Mouse (Mus musculus): ENCODE results near the gene Snd1. TPM values are rescaled to one million over a fixed set of nuclear protein-coding genes. Genes with fewer than 3 reads are reported as not detected.
A peak's percentile ranks its signal among the peaks of the same experiment; 100 is the strongest.

Gene Snd1
- polyA plus RNA-seq, 1 experiment from 2014 or later = 110 TPM

DNA sequence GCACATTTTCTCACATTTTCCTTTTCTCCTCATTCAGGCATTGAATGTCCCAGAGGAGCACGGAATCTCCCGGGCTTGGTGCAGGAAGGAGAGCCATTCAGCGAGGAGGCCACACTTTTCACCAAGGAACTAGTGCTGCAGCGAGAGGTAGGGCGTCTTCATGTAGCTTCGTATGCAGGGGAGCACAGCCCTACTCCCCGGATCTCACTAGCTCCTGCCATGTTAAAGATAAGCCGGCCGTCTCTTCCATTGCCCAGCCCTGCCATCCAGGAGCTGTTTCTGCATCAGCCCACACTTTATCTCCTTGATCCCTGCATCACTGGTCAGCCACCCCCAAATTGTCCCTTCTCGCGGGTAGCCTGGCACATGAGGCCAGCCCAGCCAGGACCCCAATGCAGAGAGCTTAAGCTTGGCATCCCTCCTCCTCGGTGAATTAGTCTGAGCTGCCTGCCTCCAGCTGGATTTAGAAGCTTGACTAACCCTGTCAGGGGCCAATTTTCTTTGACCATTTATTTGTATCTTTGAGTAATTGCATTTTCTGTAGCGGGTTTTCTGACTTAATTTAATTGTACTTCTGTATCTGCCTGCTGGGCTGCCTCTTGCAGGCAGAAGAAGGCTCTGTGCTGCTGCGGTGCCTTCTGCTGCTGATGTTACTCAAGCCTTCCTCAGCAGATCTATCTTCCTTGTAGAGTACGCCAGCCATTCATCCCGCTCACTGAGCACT, 321.0 kb downstream of the Snd1 start:
- H3K9me3 ChIP-seq (replicated peaks) = no peaks in the 10 kb centered on the region
- DNase-seq (ENCODE audit: low spot score) = no peak
- H3K27ac ChIP-seq (replicated peaks) = peak overlapping the region; percentile 42; the same call in 1 of the 2 replicates
- peaks cover 21% of the 10 kb centered on the region for H3K4me1 ChIP-seq
- H3K4me3 ChIP-seq = no peak overlapping the region
- H3K36me3 ChIP-seq = peaks cover 18% of the 10 kb centered on the region
- no peaks in the 10 kb centered on the region for H3K27me3 ChIP-seq (ENCODE audit: low read depth, poor library complexity, severe bottlenecking)
- 87% methylated on average over 16 of the region's 16 CpGs for WGBS

- Histone ChIP-seq H3K4me1 (peaks cover 15% of the 10 kb centered on the region), H3K9me3 (replicated peaks) (no peaks in the 10 kb centered on the region), H3K4me3 (no peak overlapping the region), H3K36me3 (peaks cover 20% of the 10 kb centered on the region), H3K27me3 (ENCODE audit: low read depth, poor library complexity, severe bottlenecking) (no peaks in the 10 kb centered on the region), H3K27ac (replicated peaks) (no peak overlapping the region)
- no peak for DNase-seq (ENCODE audit: low spot score)
- WGBS = 93% methylated on average over 2 of the region's 2 CpGs
Measured at GRCm38 (mm10) chr6:28799818-28800217, 324.9 kb downstream of the Snd1 start.

- Histone ChIP-seq H3K36me3 (peaks cover 17% of the 10 kb centered on the region), H3K27ac (replicated peaks) (no peak overlapping the region), H3K4me3 (no peak overlapping the region), H3K9me3 (replicated peaks) (no peaks in the 10 kb centered on the region), H3K27me3 (ENCODE audit: low read depth, poor library complexity, severe bottlenecking) (no peaks in the 10 kb centered on the region), H3K4me1 (peaks cover 5% of the 10 kb centered on the region; the same call in 1 of the 2 replicates)
- DNase-seq (ENCODE audit: low spot score) = no peak
- 93% methylated on average over 3 of the region's 3 CpGs for whole genome bisulfite sequencing
Measured at GRCm38 (mm10) chr6:28800976-28801375, 326.0 kb downstream of the Snd1 start.

DNA sequence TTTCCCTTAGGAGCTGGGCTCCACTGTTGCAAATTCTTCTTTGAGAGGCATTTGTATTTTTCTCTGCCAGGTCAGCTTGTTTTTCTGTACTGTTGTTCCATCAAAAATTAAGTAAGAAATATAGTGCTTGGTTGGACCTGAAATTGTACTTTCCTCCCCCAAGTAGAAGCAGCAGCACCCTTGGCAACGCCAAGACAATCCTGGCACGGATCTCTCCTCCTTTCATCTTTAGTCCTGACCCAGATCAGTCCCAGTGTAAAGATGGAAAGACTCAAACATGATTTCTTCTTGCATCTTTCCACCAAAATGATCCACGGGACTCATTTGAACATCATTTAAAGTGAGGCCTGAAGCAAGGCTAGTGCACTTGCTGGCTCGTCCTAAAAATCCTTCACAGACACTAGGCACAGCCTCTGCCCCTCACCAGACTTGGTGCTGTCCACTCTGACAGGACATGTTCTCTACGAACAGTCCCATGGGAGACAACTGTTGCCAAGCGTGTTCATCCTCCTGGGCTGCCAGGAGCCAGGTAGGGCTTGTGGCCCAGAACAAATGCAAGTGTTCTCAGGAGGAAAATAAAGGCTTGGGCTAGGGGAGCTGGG, 328.8 kb downstream of the Snd1 start:
- H3K4me3 ChIP-seq = no peak overlapping the region
- DNase-seq (ENCODE audit: low spot score) = no peak
- H3K4me1 ChIP-seq = no peaks in the 10 kb centered on the region
- WGBS = 88% methylated on average over 6 of the region's 6 CpGs
- no peak overlapping the region for H3K27ac ChIP-seq (replicated peaks)
- 0 out of 2 replicates have a peak, but pooled peaks cover 2% of the 10 kb centered on the region for H3K36me3 ChIP-seq
- H3K9me3 ChIP-seq (replicated peaks) = no peaks in the 10 kb centered on the region
- no peaks in the 10 kb centered on the region for H3K27me3 ChIP-seq (ENCODE audit: low read depth, poor library complexity, severe bottlenecking)

DNA sequence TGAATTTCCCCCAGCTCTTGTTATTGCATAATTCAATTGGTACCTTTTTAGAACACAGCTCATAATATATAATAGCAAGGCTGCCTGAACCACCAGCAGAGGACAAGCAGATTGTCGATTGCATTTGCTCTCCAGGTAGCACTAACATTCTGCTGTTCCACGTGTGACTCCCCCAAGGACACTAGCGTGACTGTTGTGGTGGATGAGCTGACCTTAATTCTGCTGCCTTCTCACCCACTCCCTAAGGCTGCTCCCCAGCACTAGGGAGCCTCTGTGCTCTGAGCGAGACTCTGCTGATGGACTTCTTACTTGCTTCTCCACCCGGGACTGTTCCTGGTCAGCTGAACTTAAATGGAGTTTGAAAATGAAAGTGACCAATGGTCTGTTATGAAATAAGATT, 329.8 kb downstream of the Snd1 start:
- H3K4me1 ChIP-seq = no peaks in the 10 kb centered on the region
- 92% methylated on average over 5 of the region's 5 CpGs for WGBS
- no peak overlapping the region for H3K4me3 ChIP-seq
- no peak overlapping the region for H3K27ac ChIP-seq (replicated peaks)
- H3K27me3 ChIP-seq (ENCODE audit: low read depth, poor library complexity, severe bottlenecking) = no peaks in the 10 kb centered on the region
- 0 out of 2 replicates have a peak, but pooled peaks cover 2% of the 10 kb centered on the region for H3K36me3 ChIP-seq
- no peaks in the 10 kb centered on the region for H3K9me3 ChIP-seq (replicated peaks)
- DNase-seq (ENCODE audit: low spot score) = no peak

- H3K27ac ChIP-seq (replicated peaks) = 0 out of 2 replicates have a peak overlapping the region, but pooled peaks have one; percentile 46
- WGBS = 96% methylated on average over 9 of the region's 9 CpGs
- H3K27me3 ChIP-seq (ENCODE audit: low read depth, poor library complexity, severe bottlenecking) = no peaks in the 10 kb centered on the region
- no peaks in the 10 kb centered on the region for H3K9me3 ChIP-seq (replicated peaks)
- H3K36me3 ChIP-seq = 0 out of 2 replicates have a peak, but pooled peaks cover 3% of the 10 kb centered on the region
- DNase-seq (ENCODE audit: low spot score) = no peak
- H3K4me1 ChIP-seq = peaks cover 23% of the 10 kb centered on the region
- no peak overlapping the region for H3K4me3 ChIP-seq
Measured at GRCm38 (mm10) chr6:28813057-28813456, 338.1 kb downstream of the Snd1 start.

- Histone ChIP-seq H3K27ac (replicated peaks) (no peak overlapping the region), H3K4me3 (no peak overlapping the region), H3K9me3 (replicated peaks) (no peaks in the 10 kb centered on the region), H3K27me3 (ENCODE audit: low read depth, poor library complexity, severe bottlenecking) (no peaks in the 10 kb centered on the region), H3K36me3 (0 out of 2 replicates have a peak, but pooled peaks cover 9% of the 10 kb centered on the region), H3K4me1 (peaks cover 34% of the 10 kb centered on the region)
- WGBS = 75% methylated on average over 2 of the region's 2 CpGs
- DNase-seq (ENCODE audit: low spot score) = no peak
Measured at GRCm38 (mm10) chr6:28814895-28815294, 340.0 kb downstream of the Snd1 start.

DNA sequence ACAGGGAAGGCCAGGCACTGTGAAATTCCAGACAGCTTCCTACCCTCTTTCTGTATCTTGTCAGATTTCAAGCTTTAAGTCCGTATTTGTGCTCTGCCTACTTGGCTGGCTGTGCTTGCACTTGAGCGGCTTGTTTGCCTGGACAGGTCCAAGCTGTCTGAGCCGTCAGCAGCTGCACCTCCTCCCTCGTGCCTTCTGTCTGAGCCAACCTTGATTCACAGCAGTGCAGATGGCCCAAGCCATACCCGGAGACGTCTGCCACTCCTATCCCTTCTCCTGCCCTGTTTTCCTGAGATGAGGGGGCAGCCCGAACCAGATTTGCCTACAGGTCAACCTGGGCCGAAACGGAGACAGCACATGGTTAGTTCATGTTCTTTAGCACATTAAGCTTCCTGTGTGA, 342.1 kb downstream of the Snd1 start:
- H3K27ac ChIP-seq (replicated peaks) = no peak overlapping the region
- WGBS = 83% methylated on average over 9 of the region's 9 CpGs
- DNase-seq (ENCODE audit: low spot score) = no peak
- H3K4me3 ChIP-seq = no peak overlapping the region
- H3K4me1 ChIP-seq = peaks cover 38% of the 10 kb centered on the region
- no peaks in the 10 kb centered on the region for H3K27me3 ChIP-seq (ENCODE audit: low read depth, poor library complexity, severe bottlenecking)
- H3K36me3 ChIP-seq = 0 out of 2 replicates have a peak, but pooled peaks cover 11% of the 10 kb centered on the region
- no peaks in the 10 kb centered on the region for H3K9me3 ChIP-seq (replicated peaks)

DNA sequence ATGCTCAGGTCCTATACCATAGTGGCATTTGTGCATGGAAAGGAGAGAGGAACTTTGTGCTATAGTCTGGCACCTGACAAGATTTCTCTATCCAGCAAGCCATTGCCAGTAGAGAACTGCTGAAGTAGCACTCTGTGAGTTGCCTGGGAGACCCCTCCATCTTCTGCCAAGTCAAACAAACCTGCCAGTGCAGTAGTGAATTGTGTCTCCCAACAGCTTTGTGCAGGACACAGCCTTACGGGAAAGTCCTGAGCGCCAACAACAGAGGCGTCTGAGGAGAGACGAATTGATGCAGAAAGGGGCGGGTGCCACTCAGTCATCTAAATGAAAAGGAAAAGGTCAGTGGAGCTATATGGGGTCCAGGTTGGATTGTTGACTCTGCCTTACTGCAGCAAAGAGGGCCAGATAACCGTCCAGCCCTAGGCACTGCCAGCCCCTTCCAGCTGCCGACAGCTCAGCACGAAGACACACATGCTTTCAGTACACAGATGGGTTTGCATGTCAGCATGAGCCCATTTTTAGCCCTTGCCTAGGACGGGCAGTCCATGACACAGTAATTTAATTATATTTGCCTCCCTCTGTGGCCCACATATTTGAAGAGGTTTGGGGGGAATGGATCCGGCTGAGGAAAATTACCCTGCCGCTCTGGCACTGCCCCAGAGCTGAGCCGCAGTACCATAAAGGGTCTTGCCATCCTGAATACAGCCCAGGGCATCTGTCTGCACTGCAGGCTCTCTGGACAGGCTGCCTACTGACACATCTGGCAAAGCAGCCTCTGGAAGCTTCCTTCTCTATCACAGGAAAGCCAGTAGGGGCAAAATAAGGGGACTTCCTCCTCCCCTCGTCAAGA, 344.8 kb downstream of the Snd1 start:
- no peak overlapping the region for H3K4me3 ChIP-seq
- H3K27ac ChIP-seq (replicated peaks) = no peak overlapping the region
- DNase-seq (ENCODE audit: low spot score) = no peak
- whole genome bisulfite sequencing = 82% methylated on average over 13 of the region's 13 CpGs
- peaks cover 20% of the 10 kb centered on the region; the same call in 1 of the 2 replicates for H3K4me1 ChIP-seq
- H3K27me3 ChIP-seq (ENCODE audit: low read depth, poor library complexity, severe bottlenecking) = no peaks in the 10 kb centered on the region
- no peaks in the 10 kb centered on the region for H3K9me3 ChIP-seq (replicated peaks)
- H3K36me3 ChIP-seq = 0 out of 2 replicates have a peak, but pooled peaks cover 11% of the 10 kb centered on the region

DNA sequence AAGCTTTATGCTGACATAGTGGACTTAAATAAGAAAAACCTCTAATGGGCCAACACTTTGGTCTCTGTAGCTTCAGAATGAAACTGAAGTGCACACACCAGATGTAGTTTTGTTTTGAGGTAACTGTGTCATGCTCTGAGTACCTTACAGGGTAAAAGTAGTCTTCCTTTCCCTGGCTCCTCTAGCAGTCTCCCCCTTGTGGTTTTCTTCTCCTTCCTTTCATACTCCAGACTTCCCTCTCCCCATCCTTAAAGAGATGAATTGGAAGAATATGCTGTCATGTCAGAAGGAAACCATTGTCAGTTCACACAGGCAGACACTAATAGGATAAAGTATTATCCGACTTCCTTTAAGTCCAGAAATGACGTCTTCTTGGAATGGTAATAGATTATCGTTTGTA, 347.4 kb downstream of the Snd1 start:
- Histone ChIP-seq H3K4me3 (no peak overlapping the region), H3K27ac (replicated peaks) (no peak overlapping the region), H3K9me3 (replicated peaks) (no peaks in the 10 kb centered on the region), H3K27me3 (ENCODE audit: low read depth, poor library complexity, severe bottlenecking) (no peaks in the 10 kb centered on the region), H3K36me3 (0 out of 2 replicates have a peak, but pooled peaks cover 9% of the 10 kb centered on the region), H3K4me1 (peaks cover 37% of the 10 kb centered on the region)
- DNase-seq (ENCODE audit: low spot score) = no peak
- WGBS = 87% methylated on average over 3 of the region's 3 CpGs

DNA sequence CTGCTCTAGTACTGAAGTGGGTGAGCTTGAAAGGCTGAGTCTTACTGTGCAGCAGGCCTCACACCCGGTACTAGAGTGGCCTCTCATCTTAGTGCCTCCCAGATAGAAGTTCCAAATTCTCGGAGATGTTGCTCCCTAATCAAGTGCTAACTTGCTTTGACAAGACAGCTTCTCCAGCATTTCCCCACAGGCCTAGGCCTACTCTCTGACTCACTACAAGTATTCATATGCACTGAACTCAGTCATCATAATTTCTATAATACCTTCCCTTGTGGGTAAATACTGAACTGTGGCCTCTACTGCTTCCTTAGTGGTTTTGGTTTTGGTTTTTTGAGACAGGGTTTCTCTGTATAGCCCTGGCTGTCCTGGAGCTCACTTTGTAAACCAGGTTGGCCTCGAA, 348.4 kb downstream of the Snd1 start:
- no peak overlapping the region for H3K4me3 ChIP-seq
- no peaks in the 10 kb centered on the region for H3K9me3 ChIP-seq (replicated peaks)
- WGBS = 92% methylated on average over 3 of the region's 3 CpGs
- no peak for DNase-seq (ENCODE audit: low spot score)
- 0 out of 2 replicates have a peak, but pooled peaks cover 8% of the 10 kb centered on the region for H3K36me3 ChIP-seq
- H3K4me1 ChIP-seq = peaks cover 48% of the 10 kb centered on the region
- no peaks in the 10 kb centered on the region for H3K27me3 ChIP-seq (ENCODE audit: low read depth, poor library complexity, severe bottlenecking)
- no peak overlapping the region for H3K27ac ChIP-seq (replicated peaks)

GRCm38 (mm10) chr6:28823802-28824201, 348.9 kb downstream of the Snd1 start:
- H3K4me3 ChIP-seq = no peak overlapping the region
- no peaks in the 10 kb centered on the region for H3K27me3 ChIP-seq (ENCODE audit: low read depth, poor library complexity, severe bottlenecking)
- H3K9me3 ChIP-seq (replicated peaks) = no peaks in the 10 kb centered on the region
- 95% methylated on average over 5 of the region's 5 CpGs for WGBS
- H3K27ac ChIP-seq (replicated peaks) = no peak overlapping the region
- H3K4me1 ChIP-seq = peaks cover 52% of the 10 kb centered on the region
- DNase-seq (ENCODE audit: low spot score) = no peak
- 0 out of 2 replicates have a peak, but pooled peaks cover 5% of the 10 kb centered on the region for H3K36me3 ChIP-seq

Measured in midbrain, embryonic 10.5 days (tissue).